Mouse (Mus musculus): ENCODE measurements at regions not wholly inside any gene's neighbourhood (a gene's known extent, or its start where the extent isn't known, plus 50 kb on each side); places are given as distances from the start of the nearest gene placed in this dataset.

GRCm38 (mm10) chrX:17712919-17713318, 140.8 kb upstream of the Fundc1 start:
- no peak for TF ChIP-seq MYOD1 (IDR thresholded peaks at IDR 0.05; ENCODE audit: control insufficient read depth in 1 of 3, insufficient read length in 2 of 3, low read depth in 2 of 3)
- TF ChIP-seq E2F4 (IDR thresholded peaks at IDR 0.05; ENCODE audit: insufficient read depth), result no peak
- no peak for TF ChIP-seq CEBPB (IDR thresholded peaks at IDR 0.05; ENCODE audit: insufficient read depth, poor library complexity, severe bottlenecking)
- no peak for TF ChIP-seq POLR2A (IDR thresholded peaks at IDR 0.05; ENCODE audit: insufficient read length, low read depth)
- TF ChIP-seq MAX (IDR thresholded peaks at IDR 0.05; ENCODE audit: low read depth), result no peak
- TF ChIP-seq SRF (IDR thresholded peaks at IDR 0.05; ENCODE audit: control insufficient read depth, insufficient read length, low read depth), result no peak
- no peak for TF ChIP-seq REST (IDR thresholded peaks at IDR 0.05; ENCODE audit: insufficient read depth, insufficient read length)
- no peak for TF ChIP-seq TCF12 (IDR thresholded peaks at IDR 0.05; ENCODE audit: insufficient read depth, poor library complexity, severe bottlenecking)
- no peak for TF ChIP-seq USF1 (IDR thresholded peaks at IDR 0.05; ENCODE audit: low read depth)

Measured in myocyte (in vitro differentiated cells).